Mouse (Mus musculus) C2C12 (cell line): ENCODE measurements around the gene Aifm2. TPM values are rescaled to one million over a fixed set of nuclear protein-coding genes. Genes with fewer than 3 reads are reported as not detected.

Experiments
- H3K27me3 ChIP-seq: one replicate; pipeline ENCODE4 v1.6.1; 2011; ENCODE audit not compliant: control insufficient read depth, insufficient read depth, insufficient read length
- H3K36me3 ChIP-seq: one replicate; pipeline ENCODE4 v1.6.1; 2011; ENCODE audit not compliant: control insufficient read depth, insufficient read depth
- H3K4me3 ChIP-seq: one replicate; pipeline ENCODE4 v1.5.1; 2011; ENCODE audit warnings: mild to moderate bottlenecking, control low read depth; ENCODE audit not compliant: poor library complexity, insufficient read depth, severe bottlenecking
- H3K79me2 ChIP-seq: one replicate; pipeline ENCODE4 v1.6.1; 2011; ENCODE audit not compliant: control insufficient read depth, insufficient read depth
- H3K79me3 ChIP-seq: one replicate; pipeline ENCODE4 v1.6.1; 2011; ENCODE audit warnings: low read depth, control low read depth
- H3ac ChIP-seq: one replicate; pipeline ENCODE3; 2011; ENCODE audit warnings: low read depth; ENCODE audit not compliant: control insufficient read depth, insufficient read length
- CEBPB ChIP-seq: IDR thresholded peaks from one replicate; pipeline ENCODE4 v1.6.1; 2011; ENCODE audit warnings: low read depth, mild to moderate bottlenecking, control low read depth, moderate library complexity
- CTCF ChIP-seq: IDR thresholded peaks from one replicate; pipeline ENCODE4 v1.5.1; 2011; ENCODE audit not compliant: control insufficient read depth, insufficient read depth, insufficient read length
- FOSL1 ChIP-seq: IDR thresholded peaks from one replicate; pipeline ENCODE4 v1.8.0; 2011; ENCODE audit warnings: mild to moderate bottlenecking, low read length; ENCODE audit not compliant: poor library complexity, insufficient read depth, severe bottlenecking
- MAX ChIP-seq: IDR thresholded peaks from one replicate; pipeline ENCODE4 v1.6.1; 2011; ENCODE audit warnings: mild to moderate bottlenecking, control low read depth
- MYOD1 ChIP-seq: IDR thresholded peaks from one replicate; pipeline ENCODE4 v1.6.1; 2011; ENCODE audit warnings: low read depth; ENCODE audit not compliant: control insufficient read depth, insufficient read length
- MYOG ChIP-seq: IDR thresholded peaks from one replicate; pipeline ENCODE4 v1.6.1; 2011; ENCODE audit not compliant: control insufficient read depth, insufficient read length; ENCODE audit errors: extremely low read depth
- USF1 ChIP-seq: IDR thresholded peaks from one replicate; pipeline ENCODE4 v1.6.1; 2011; ENCODE audit warnings: low read depth, mild to moderate bottlenecking, control low read depth, moderate library complexity
- long read RNA-seq, 2 experiments: library from polyadenylated mRNA; unstranded; transcript quantifications; one replicate each; pipeline ENCODE4 v2.0.0; 2019 to 2020
- polyA plus RNA-seq: library from polyadenylated mRNA; unstranded; fragments of >200 nt; fragmentation: generic; extraction: Trizol; gene quantifications from one replicate; pipeline ENCODE4 v1.2.1, GENCODE M21; 2012; ENCODE audit warnings: missing spikeins

Aifm2 gene
- polyA plus RNA-seq: 12.4 TPM
- long read RNA-seq, experiment 1, transcript Aifm2-204 (10 exons, 1,512 nt): major isoform, 7 of 18 reads
- long read RNA-seq, experiment 1, partial matches to known transcripts: 2 of 18 reads
- long read RNA-seq, experiment 1, other reads (novel, unspliced or antisense): 7 of 18 reads
- long read RNA-seq, experiment 2, transcript Aifm2-201 (10 exons, 1,442 nt): minor isoform, 10 of 112 reads
- long read RNA-seq, experiment 2, transcript Aifm2-204 (10 exons, 1,512 nt): minor isoform, 18 of 112 reads
- long read RNA-seq, experiment 2, transcript Aifm2-203 (9 exons, 3,086 nt): major isoform, 62 of 112 reads
- long read RNA-seq, experiment 2, partial matches to known transcripts: 10 of 112 reads
- long read RNA-seq, experiment 2, other reads (novel, unspliced or antisense): 12 of 112 reads

- TF ChIP-seq FOSL1 (no peak), MYOG (no peak), CTCF (no peak), MYOD1 (no peak)
- no peaks in the 10 kb centered on the region for H3K79me3 ChIP-seq
- no peaks in the 10 kb centered on the region for H3K79me2 ChIP-seq
- peaks cover 3% of the 10 kb centered on the region for H3K27me3 ChIP-seq
- H3ac ChIP-seq: peak within 1 kb of the TSS; percentile 39
- no peaks in the 10 kb centered on the region for H3K36me3 ChIP-seq
- H3K4me3 ChIP-seq: peak within 1 kb of the TSS; percentile 52
Observed at GRCm38 (mm10) chr10:61714771-61715461, at the start of gene Aifm2. TSS of gene Aifm2 (plus strand) at chr10:61715263.

DNA sequence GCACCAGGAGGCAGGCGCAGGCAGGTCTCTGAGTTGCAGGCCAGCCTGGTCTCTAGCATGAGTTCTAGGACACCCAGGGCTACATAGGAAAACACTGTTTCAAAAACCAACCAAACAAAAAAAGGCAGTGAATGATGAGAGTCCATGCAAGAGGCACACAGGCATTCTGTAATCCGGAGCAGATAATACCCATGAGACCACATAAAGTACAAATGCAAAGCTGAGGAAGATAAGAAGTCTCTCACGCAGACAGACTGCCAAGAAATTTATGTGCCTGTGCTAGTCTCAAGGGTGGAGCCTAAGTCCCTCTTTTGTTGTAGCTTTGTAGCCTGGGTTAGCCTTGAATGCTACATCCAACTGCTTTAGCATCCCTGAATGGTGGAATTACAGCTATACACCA, 49.4 kb upstream of the Aifm2 start:
- no peaks in the 10 kb centered on the region for H3K79me2 ChIP-seq
- H3K36me3 ChIP-seq: peaks cover 95% of the 10 kb centered on the region
- H3K27me3 ChIP-seq: no peaks in the 10 kb centered on the region
- H3K79me3 ChIP-seq: no peaks in the 10 kb centered on the region
- no peak overlapping the region for H3ac ChIP-seq
- no peak for TF ChIP-seq MAX
- TF ChIP-seq USF1: no peak
- TF ChIP-seq MYOG: no peak
- TF ChIP-seq MYOD1: no peak
- TF ChIP-seq CEBPB: no peak
- TF ChIP-seq FOSL1: no peak
- no peak for TF ChIP-seq CTCF
- no peak overlapping the region for H3K4me3 ChIP-seq

DNA sequence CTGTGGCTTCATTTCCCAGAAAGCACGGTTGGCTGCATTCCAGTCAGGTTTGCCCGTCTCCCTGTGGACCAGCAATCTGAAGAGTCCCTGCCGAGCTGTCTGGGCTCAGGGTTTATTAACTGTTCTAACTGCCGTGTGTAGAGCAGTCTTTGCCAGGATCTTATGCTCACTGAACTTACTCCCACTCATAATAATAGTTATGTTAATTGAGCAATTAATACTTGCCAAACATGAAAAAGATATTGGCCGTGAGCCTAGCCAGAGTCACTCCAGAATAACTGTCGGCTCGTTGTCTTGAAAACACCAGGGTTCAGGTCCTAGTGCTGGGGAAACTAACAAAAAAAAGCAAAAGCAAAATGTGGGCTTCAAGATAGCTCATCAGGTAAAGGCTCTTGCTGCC, 45.8 kb upstream of the Aifm2 start:
- H3K79me3 ChIP-seq: no peaks in the 10 kb centered on the region
- no peaks in the 10 kb centered on the region for H3K27me3 ChIP-seq
- TF ChIP-seq CEBPB (no peak), MAX (no peak), MYOD1 (no peak), FOSL1 (no peak), CTCF (no peak), USF1 (no peak), MYOG (no peak)
- H3ac ChIP-seq: no peak overlapping the region
- no peaks in the 10 kb centered on the region for H3K79me2 ChIP-seq
- no peak overlapping the region for H3K4me3 ChIP-seq
- H3K36me3 ChIP-seq: peaks cover 95% of the 10 kb centered on the region

- no peaks in the 10 kb centered on the region for H3K79me3 ChIP-seq
- H3K79me2 ChIP-seq: no peaks in the 10 kb centered on the region
- no peaks in the 10 kb centered on the region for H3K27me3 ChIP-seq
- H3K4me3 ChIP-seq: no peak overlapping the region
- H3ac ChIP-seq: no peak overlapping the region
- TF ChIP-seq CTCF: no peak
- peaks cover 95% of the 10 kb centered on the region for H3K36me3 ChIP-seq
Observed at GRCm38 (mm10) chr10:61669896-61670295, 45.2 kb upstream of the Aifm2 start.

DNA sequence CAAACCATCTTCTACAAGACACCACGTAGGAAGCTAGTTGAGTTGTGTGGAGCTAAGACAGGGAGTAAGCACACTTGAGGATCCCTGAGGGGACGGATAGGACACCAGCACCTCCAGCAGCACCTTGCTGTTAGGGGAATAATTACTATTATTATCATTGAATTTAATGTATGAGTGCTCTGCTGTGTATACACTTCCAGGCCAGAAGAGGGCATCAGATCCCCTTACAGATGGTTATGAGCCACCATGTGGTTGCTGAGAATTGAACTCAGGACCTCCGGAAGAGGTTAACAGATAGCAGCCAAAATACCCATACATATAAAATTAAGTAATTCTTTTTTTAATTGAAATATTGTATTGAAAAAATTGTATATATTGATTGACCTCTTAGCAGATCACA, 44.3 kb upstream of the Aifm2 start:
- Histone ChIP-seq H3K79me2 (no peaks in the 10 kb centered on the region), H3K79me3 (no peaks in the 10 kb centered on the region), H3K4me3 (no peak overlapping the region), H3K36me3 (peaks cover 93% of the 10 kb centered on the region), H3K27me3 (no peaks in the 10 kb centered on the region), H3ac (no peak overlapping the region)
- TF ChIP-seq USF1 (no peak), CTCF (no peak), MAX (no peak), MYOD1 (no peak), CEBPB (no peak), MYOG (no peak), FOSL1 (no peak)

GRCm38 (mm10) chr10:61675935-61676334, 39.1 kb upstream of the Aifm2 start:
- peaks cover 52% of the 10 kb centered on the region for H3K36me3 ChIP-seq

More at GRCm38 (mm10) chr10:61675935-61676334, 39.1 kb upstream of the Aifm2 start:
- Histone ChIP-seq H3K4me3 (no peak overlapping the region), H3K79me2 (peaks cover 9% of the 10 kb centered on the region), H3ac (no peak overlapping the region), H3K79me3 (peaks cover 6% of the 10 kb centered on the region), H3K27me3 (no peaks in the 10 kb centered on the region)
- TF ChIP-seq MAX (no peak), MYOD1 (no peak), CTCF (no peak), USF1 (no peak), MYOG (no peak), FOSL1 (no peak), CEBPB (no peak)
